Mouse (Mus musculus) gastrocnemius, postnatal 36 days (tissue): ENCODE results near the gene Ythdf2. TPM values are rescaled to one million over a fixed set of nuclear protein-coding genes. Genes with fewer than 3 reads are reported as not detected.
A peak's percentile ranks its signal among the peaks of the same experiment; 100 is the strongest.

Experiments
- DNase-seq, 2 experiments: peaks; one replicate each; pipeline ENCODE4 v3.0.0; 2022
- intact Hi-C: fragments of 180-260 bp; cut with DNase I; formaldehyde crosslinking; loops from one replicate; pipeline ENCODE4 v1.15.1; 2025
- total RNA-seq, 2 experiments: library from RNA; stranded (reverse); gene quantifications; 2 replicates each; pipeline ENCODE4 v1.2.3; 2021

Ythdf2 gene
- total RNA-seq, 2 experiments from 2014 or later = 21.6 to 27.3 TPM

GRCm38 (mm10) chr4:132211091-132211942 lies 786 bp downstream of the Ythdf2 start:
- DNase-seq = peak; percentile 4 to 21
- intact Hi-C loops = loop anchor here (5.0 kb wide), 1 partner anchor 136 kb away; no protein-coding TSS in a partner anchor

GRCm38 (mm10) chr4:132210325-132210724 lies 1.8 kb downstream of the Ythdf2 start:
- intact Hi-C loops = loop anchor here (5.0 kb wide), 1 partner anchor 137 kb away; no protein-coding TSS in a partner anchor
- DNase-seq = no peak

GRCm38 (mm10) chr4:132209299-132209698 lies 2.8 kb downstream of the Ythdf2 start:
- DNase-seq = no peak
- intact Hi-C loops = no loop called here

GRCm38 (mm10) chr4:132207280-132207679 lies 4.8 kb downstream of the Ythdf2 start:
- DNase-seq = no peak
- intact Hi-C loops = no loop called here

GRCm38 (mm10) chr4:132198771-132199170 lies 13.3 kb downstream of the Ythdf2 start:
- DNase-seq = no peak
- intact Hi-C loops = no loop called here

GRCm38 (mm10) chr4:132198285-132198712 lies 13.8 kb downstream of the Ythdf2 start:
- DNase-seq = no peak
- intact Hi-C loops = no loop called here

GRCm38 (mm10) chr4:132194975-132195374 lies 17.1 kb downstream of the Ythdf2 start:
- no peak for DNase-seq

GRCm38 (mm10) chr4:132194373-132194772 lies 17.7 kb downstream of the Ythdf2 start:
- no peak for DNase-seq
- intact Hi-C loops = no loop called here

More at GRCm38 (mm10) chr4:132194975-132195374, 17.1 kb downstream of the Ythdf2 start:
- intact Hi-C loops = no loop called here

GRCm38 (mm10) chr4:132187826-132188401 lies 24.2 kb downstream of the Ythdf2 start:
- intact Hi-C loops = no loop called here

GRCm38 (mm10) chr4:132183162-132183561 lies 28.9 kb downstream of the Ythdf2 start:
- intact Hi-C loops = no loop called here
- no peak for DNase-seq

More at GRCm38 (mm10) chr4:132187826-132188401, 24.2 kb downstream of the Ythdf2 start:
- no peak for DNase-seq

- DNase-seq = no peak
- intact Hi-C loops = no loop called here
These were observed 30.1 kb downstream of the Ythdf2 start for GRCm38 (mm10) chr4:132181721-132182658.

GRCm38 (mm10) chr4:132180710-132181109 lies 31.4 kb downstream of the Ythdf2 start:
- intact Hi-C loops = no loop called here
- DNase-seq = no peak

- intact Hi-C loops = loop anchor here (1.0 to 10.0 kb wide), 3 partner anchors 89 to 314 kb away; no protein-coding TSS in a partner anchor
- no peak for DNase-seq
These were observed 33.5 kb downstream of the Ythdf2 start for GRCm38 (mm10) chr4:132178630-132179059.

GRCm38 (mm10) chr4:132176474-132176873 lies 35.6 kb downstream of the Ythdf2 start:
- intact Hi-C loops = loop anchor here (10.0 kb wide), 2 partner anchors 202 to 312 kb away; no protein-coding TSS in a partner anchor
- DNase-seq = no peak

GRCm38 (mm10) chr4:132170891-132171290 lies 41.2 kb downstream of the Ythdf2 start:
- no peak for DNase-seq
- intact Hi-C loops = loop anchor here (10.0 kb wide), 2 partner anchors 196 to 306 kb away; no protein-coding TSS in a partner anchor

- no peak for DNase-seq
- intact Hi-C loops = loop anchor here (5.0 to 10.0 kb wide), 3 partner anchors 67 to 305 kb away; no protein-coding TSS in a partner anchor
These were observed 42.3 kb downstream of the Ythdf2 start for GRCm38 (mm10) chr4:132169761-132170160.

GRCm38 (mm10) chr4:132169271-132169670 lies 42.8 kb downstream of the Ythdf2 start:
- intact Hi-C loops = loop anchor here (5.0 kb wide), 1 partner anchor 67 kb away; no protein-coding TSS in a partner anchor
- DNase-seq = no peak

GRCm38 (mm10) chr4:132167436-132167835 lies 44.7 kb downstream of the Ythdf2 start:
- no peak for DNase-seq
- intact Hi-C loops = loop anchor here (5.0 kb wide), 1 partner anchor 65 kb away; no protein-coding TSS in a partner anchor

- DNase-seq = no peak
- intact Hi-C loops = loop anchor here (5.0 kb wide), 1 partner anchor 64 kb away; no protein-coding TSS in a partner anchor
These were observed 45.5 kb downstream of the Ythdf2 start for GRCm38 (mm10) chr4:132166350-132167290.
